9 mouse cellular contexts compared by ENCODE assay signal in the genomic region with DNA sequence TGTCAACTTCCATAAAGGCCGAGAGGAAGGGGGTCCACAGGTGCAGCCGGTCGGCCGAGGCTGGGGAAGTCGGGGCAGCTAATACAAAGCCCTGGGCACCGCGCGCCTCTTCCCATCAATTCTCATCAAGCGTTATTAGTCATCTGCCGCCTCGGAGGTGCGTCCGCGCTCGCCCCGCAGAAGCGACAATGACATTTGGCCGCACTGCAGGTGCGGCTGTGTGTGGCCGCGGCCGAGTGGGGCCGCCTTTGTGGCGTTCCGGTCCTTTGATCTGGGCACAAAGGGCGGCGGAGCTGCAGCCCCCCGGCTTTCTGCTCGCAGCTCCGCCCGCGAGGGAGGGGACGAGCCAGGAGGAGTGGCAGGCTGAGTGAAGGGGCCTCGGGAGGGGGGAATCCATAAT. TPM values are rescaled to one million over a fixed set of nuclear protein-coding genes. Genes with fewer than 3 reads are reported as not detected.
DNase-seq lines count a peak whose midpoint lies in the region; ATAC-seq and TF ChIP-seq lines count a peak whose summit lies in the region.
"Had no signal": no experiment of that assay in that cellular context is flagged by ENCODE, and none has a peak within 500 bp of the region (broad histone marks: within the 10 kb centered on the region; RNA-seq: fewer than 3 reads in every experiment).

No protein-coding gene starts in this region.

- TF ChIP-seq CTCF in left cerebral cortex, adult 2 months (IDR thresholded peaks at IDR 0.05), result no peak
- TF ChIP-seq CTCF in small intestine, adult 2 months (IDR thresholded peaks at IDR 0.05; ENCODE audit: extremely low read depth, insufficient read length, insufficient replicate concordance, low read depth, low read length), result no peak

- no peaks in the 10 kb centered on the region for H3K9me3 ChIP-seq in hindbrain, embryonic 12.5 days (replicated peaks)
- no peaks in the 10 kb centered on the region for H3K9me3 ChIP-seq in limb, embryonic 15.5 days

- intact Hi-C loops in left cerebral cortex, adult 2 months (cut with DNase I), result loop anchor here (2.0 kb wide), 1 partner anchor 36 kb away; no protein-coding TSS in a partner anchor
- intact Hi-C loops in left cerebral cortex, postnatal 25 days (cut with DNase I), result loop anchor here (2.0 kb wide), 1 partner anchor 38 kb away; the partner anchor contains the start of gene Sall1

- peak; percentile 69 for ATAC-seq in hindbrain, embryonic 12.5 days (ENCODE audit: low FRiP score)
- ATAC-seq in limb, embryonic 15.5 days (ENCODE audit: insufficient number of reproducible peaks, low FRiP score, low TSS enrichment, low read depth), result no peak
- no peak for ATAC-seq in activated CD4-positive, CD25-positive, alpha-beta regulatory T cell, adult 4 months
- ATAC-seq: Patski had no signal

- peak overlapping the region; percentile 38 for H3K4me3 ChIP-seq in left cerebral cortex, adult 2 months
- H3K4me3 ChIP-seq in hindbrain, embryonic 12.5 days, result peak overlapping the region; percentile 43
- H3K4me3 ChIP-seq in limb, embryonic 15.5 days, result peak overlapping the region; percentile 48
- peak overlapping the region; percentile 34 for H3K4me3 ChIP-seq in small intestine, adult 2 months (ENCODE audit: low read depth, low read length)

- no peak for TF ChIP-seq POLR2A in small intestine, adult 2 months (IDR thresholded peaks at IDR 0.05; ENCODE audit: low read depth, low read length)

- peak overlapping the region; percentile 50 for H3K9ac ChIP-seq in hindbrain, embryonic 12.5 days
- H3K9ac ChIP-seq in limb, embryonic 15.5 days, result peak overlapping the region; percentile 35; the same call in 1 of the 2 replicates

- peaks cover 30% of the 10 kb centered on the region for H3K4me1 ChIP-seq in hindbrain, embryonic 12.5 days
- H3K4me1 ChIP-seq in limb, embryonic 15.5 days, result peaks cover 12% of the 10 kb centered on the region
- no peaks in the 10 kb centered on the region for H3K4me1 ChIP-seq in small intestine, adult 2 months (ENCODE audit: control insufficient read depth, insufficient read depth, insufficient read length, low read length)

- WGBS in hindbrain, embryonic 12.5 days, result under 1% methylated on average over 34 of the region's 34 CpGs
- under 1% methylated on average over 34 of the region's 34 CpGs for WGBS in limb, embryonic 15.5 days
- WGBS in small intestine, adult 2 months, result 1% methylated on average over 34 of the region's 34 CpGs

- no peak for DNase-seq in left cerebral cortex, adult 2 months (ENCODE audit: extremely low spot score in 1 of 2, low spot score in 2 of 2)
- DNase-seq in left cerebral cortex, postnatal 25 days (ENCODE audit: low spot score in 2 of 2), result no peak
- DNase-seq in frontal cortex, postnatal 36 days (ENCODE audit: low spot score in 2 of 2), result no peak
- DNase-seq in left cerebral cortex, adult 8-10 months (ENCODE audit: low spot score in 2 of 2), result no peak

- peak overlapping the region; percentile 87 for H3K4me2 ChIP-seq in hindbrain, embryonic 12.5 days (replicated peaks)
- peak overlapping the region; percentile 90 for H3K4me2 ChIP-seq in limb, embryonic 15.5 days

- no peak overlapping the region for H3K27ac ChIP-seq in left cerebral cortex, adult 2 months
- H3K27ac ChIP-seq in hindbrain, embryonic 12.5 days, result peak overlapping the region; percentile 44
- H3K27ac ChIP-seq in limb, embryonic 15.5 days, result no peak overlapping the region
- no peak overlapping the region for H3K27ac ChIP-seq in small intestine, adult 2 months (ENCODE audit: insufficient read depth, low read depth, low read length)

- H3K36me3 ChIP-seq in hindbrain, embryonic 12.5 days, result no peaks in the 10 kb centered on the region
- H3K36me3 ChIP-seq in limb, embryonic 15.5 days, result no peaks in the 10 kb centered on the region
- no peaks in the 10 kb centered on the region for H3K36me3 ChIP-seq in small intestine, adult 2 months (ENCODE audit: control insufficient read depth, insufficient read depth, low read length)

- peaks cover 36% of the 10 kb centered on the region for H3K27me3 ChIP-seq in hindbrain, embryonic 12.5 days
- H3K27me3 ChIP-seq in limb, embryonic 15.5 days, result peaks cover 46% of the 10 kb centered on the region
- peaks cover 10% of the 10 kb centered on the region for H3K27me3 ChIP-seq in small intestine, adult 2 months (ENCODE audit: control insufficient read depth, insufficient read depth, low read length)
- H3K27me3 ChIP-seq: Patski had no signal

RNA-seq across cellular contexts. Expression of gene Sall1, which starts 37.5 kb away (rescaled TPM):
- total RNA-seq in left cerebral cortex, adult 2 months (2021), result 10 to 100 TPM; 11.5 to 11.6 TPM
- 10 to 100 TPM; 11.7 to 13.0 TPM for total RNA-seq in left cerebral cortex, postnatal 25 days (2021)
- 13.1 and 15.6 TPM in 2 replicates for polyA plus RNA-seq in hindbrain, embryonic 12.5 days (2016; fragmentation: Nextera tagmentation; extraction: Ambion mirVana)
- 4.5 and 6.0 TPM in 2 replicates for polyA plus RNA-seq in limb, embryonic 15.5 days (2015; fragmentation: Nextera tagmentation; extraction: Ambion mirVana)
- polyA plus RNA-seq in small intestine, adult 2 months (2012; rRNA removed), result 0.56 and 1.2 TPM in 2 replicates
- polyA plus RNA-seq in activated CD4-positive, CD25-positive, alpha-beta regulatory T cell, adult 4 months (2017; shearing (Covaris generic)), result not detected
- total RNA-seq in left cerebral cortex, adult 8-10 months (2022), result 10 to 100 TPM; 14.2 to 19.3 (median 16.6) TPM
